Mouse (Mus musculus) heart, embryonic 15.5 days (tissue): ENCODE measurements at regions not wholly inside any gene's neighbourhood (a gene's known extent, or its start where the extent isn't known, plus 50 kb on each side); places are given as distances from the start of the nearest gene placed in this dataset.

Experiments used
- ATAC-seq: fragments of 200-750 bp; cut with Nextera tagmentation; replicated peaks from 2 replicates; pipeline ENCODE4 v1.8.0; 2017; ENCODE audit warnings: low read depth, moderate TSS enrichment; ENCODE audit not compliant: insufficient number of reproducible peaks, insufficient read depth, low FRiP score
- H3K27ac ChIP-seq: fragments of 300-500 bp; sonication (generic); 2 replicates; pipeline ENCODE4 v1.5.1; 2015; ENCODE audit warnings: mild to moderate bottlenecking, inconsistent platforms
- H3K27me3 ChIP-seq: fragments of 300-500 bp; sonication (generic); 2 replicates; pipeline ENCODE4 v1.6.1; 2015; ENCODE audit warnings: inconsistent platforms
- H3K36me3 ChIP-seq: fragments of 300-500 bp; sonication (generic); 2 replicates; pipeline ENCODE4 v1.6.1; 2015; ENCODE audit warnings: mild to moderate bottlenecking, inconsistent platforms
- H3K4me1 ChIP-seq: fragments of 300-500 bp; sonication (generic); replicated peaks from 2 replicates; pipeline ENCODE4 v1.6.1; 2015; ENCODE audit warnings: inconsistent platforms
- H3K4me2 ChIP-seq: fragments of 300-500 bp; sonication (generic); 2 replicates; pipeline ENCODE4 v1.6.1; 2015; ENCODE audit warnings: inconsistent platforms, mild to moderate bottlenecking, moderate library complexity
- H3K4me3 ChIP-seq: fragments of 300-500 bp; sonication (generic); 2 replicates; pipeline ENCODE4 v1.5.1; 2015; ENCODE audit warnings: mild to moderate bottlenecking, inconsistent platforms
- H3K9ac ChIP-seq: fragments of 300-500 bp; sonication (generic); 2 replicates; pipeline ENCODE4 v1.6.1; 2015; ENCODE audit warnings: mild to moderate bottlenecking, inconsistent platforms
- H3K9me3 ChIP-seq: fragments of 300-500 bp; sonication (generic); replicated peaks from 2 replicates; pipeline ENCODE4 v1.6.1; 2016; ENCODE audit warnings: inconsistent platforms
- WGBS: fragments of 180-500 bp; shearing (Covaris S2); methylation state at CpG from one replicate; pipeline ENCODE4 v1.1.7; 2015; ENCODE audit warnings: mixed read lengths; 5-methylcytosine and 5-hydroxymethylcytosine counted together

- Histone ChIP-seq H3K9me3 (no peaks in the 10 kb centered on the region), H3K36me3 (no peaks in the 10 kb centered on the region), H3K4me2 (no peak overlapping the region), H3K27ac (no peak overlapping the region), H3K4me3 (no peak overlapping the region), H3K27me3 (no peaks in the 10 kb centered on the region), H3K4me1 (no peaks in the 10 kb centered on the region), H3K9ac (no peak overlapping the region)
- ATAC-seq = no peak
- WGBS = 63% methylated on average over 3 of the region's 3 CpGs
Observed at GRCm38 (mm10) chr2:159607191-159607590, 726.8 kb downstream of the Gm826 start.

- Histone ChIP-seq H3K27ac (no peak overlapping the region), H3K4me3 (no peak overlapping the region), H3K4me2 (no peak overlapping the region), H3K9ac (no peak overlapping the region), H3K4me1 (no peaks in the 10 kb centered on the region), H3K9me3 (no peaks in the 10 kb centered on the region), H3K27me3 (no peaks in the 10 kb centered on the region), H3K36me3 (no peaks in the 10 kb centered on the region)
- no peak for ATAC-seq
- 64% methylated on average over 4 of the region's 4 CpGs for WGBS
Observed at GRCm38 (mm10) chr2:159610451-159610850, 723.5 kb downstream of the Gm826 start.

GRCm38 (mm10) chr2:159616685-159617084 lies 717.3 kb downstream of the Gm826 start:
- Histone ChIP-seq H3K4me1 (no peaks in the 10 kb centered on the region), H3K36me3 (no peaks in the 10 kb centered on the region), H3K27me3 (no peaks in the 10 kb centered on the region), H3K9me3 (no peaks in the 10 kb centered on the region), H3K9ac (no peak overlapping the region), H3K27ac (no peak overlapping the region), H3K4me2 (no peak overlapping the region), H3K4me3 (no peak overlapping the region)
- ATAC-seq = no peak
- 41% methylated on average over 4 of the region's 4 CpGs for WGBS

DNA sequence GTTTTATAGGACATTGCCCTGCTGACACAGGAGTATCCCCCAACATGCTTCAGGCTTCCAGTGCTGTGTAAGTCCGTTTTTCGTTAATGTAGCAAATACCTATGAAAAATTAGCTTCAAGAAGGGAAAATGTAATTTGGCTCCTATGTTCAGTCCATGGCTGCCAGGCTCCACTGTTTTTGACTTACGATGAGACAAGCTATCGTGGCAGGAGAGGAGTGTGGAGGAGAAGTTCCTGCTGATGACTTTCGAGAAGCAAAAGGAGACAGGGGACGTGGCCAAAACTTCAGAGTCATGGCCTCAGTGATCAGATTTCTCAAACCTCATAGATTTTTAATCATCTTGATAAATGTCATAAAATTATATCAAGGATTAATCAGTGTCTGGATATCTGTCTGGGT lies 712.7 kb downstream of the Gm826 start:
- Histone ChIP-seq H3K27ac (no peak overlapping the region), H3K4me3 (no peak overlapping the region), H3K4me1 (no peaks in the 10 kb centered on the region), H3K9me3 (no peaks in the 10 kb centered on the region), H3K36me3 (no peaks in the 10 kb centered on the region), H3K9ac (no peak overlapping the region), H3K27me3 (no peaks in the 10 kb centered on the region), H3K4me2 (no peak overlapping the region)
- no peak for ATAC-seq
- 79% methylated on average over 6 of the region's 6 CpGs for WGBS

DNA sequence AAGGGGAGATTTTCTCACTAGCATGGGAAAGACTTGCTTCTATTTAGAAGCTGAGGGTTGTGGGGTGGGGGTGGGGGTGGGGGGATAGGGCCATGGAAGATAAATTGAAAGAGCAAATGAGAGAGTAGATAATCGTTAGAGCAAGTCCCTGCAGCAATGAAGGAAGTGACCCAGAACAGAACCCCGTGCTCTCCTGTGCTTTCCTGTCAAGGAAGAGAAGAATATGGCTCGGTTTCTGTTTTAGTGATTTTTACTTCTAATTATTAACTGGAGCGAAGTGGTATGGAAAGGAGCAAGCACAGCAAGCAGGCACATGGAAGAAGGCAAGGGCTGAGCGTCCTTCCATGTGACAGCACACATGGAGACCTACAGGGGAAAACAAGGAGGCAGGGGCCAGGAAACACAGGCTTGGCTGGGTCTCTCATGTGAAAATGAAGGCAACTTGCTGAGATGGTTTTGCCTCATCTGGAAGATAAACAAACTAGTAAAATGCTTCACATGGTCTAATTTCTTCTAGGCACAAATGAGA lies 711.8 kb downstream of the Gm826 start:
- 61% methylated on average over 5 of the region's 5 CpGs for WGBS
- no peak overlapping the region for H3K27ac ChIP-seq
- H3K4me3 ChIP-seq = no peak overlapping the region
- H3K4me2 ChIP-seq = no peak overlapping the region
- no peaks in the 10 kb centered on the region for H3K27me3 ChIP-seq
- no peak for ATAC-seq
- H3K36me3 ChIP-seq = no peaks in the 10 kb centered on the region
- H3K9ac ChIP-seq = no peak overlapping the region
- H3K9me3 ChIP-seq = no peaks in the 10 kb centered on the region
- no peaks in the 10 kb centered on the region for H3K4me1 ChIP-seq

- H3K27me3 ChIP-seq = no peaks in the 10 kb centered on the region
- ATAC-seq = no peak
- 52% methylated on average over 1 of the region's 1 CpGs for WGBS
- H3K9ac ChIP-seq = no peak overlapping the region
- H3K4me2 ChIP-seq = no peak overlapping the region
- no peaks in the 10 kb centered on the region for H3K36me3 ChIP-seq
- no peak overlapping the region for H3K4me3 ChIP-seq
- no peaks in the 10 kb centered on the region for H3K9me3 ChIP-seq
- no peaks in the 10 kb centered on the region for H3K4me1 ChIP-seq
- H3K27ac ChIP-seq = no peak overlapping the region
Observed at GRCm38 (mm10) chr2:159625306-159625705, 708.7 kb downstream of the Gm826 start.

- no peak for ATAC-seq
- 54% methylated on average over 4 of the region's 4 CpGs for WGBS
Observed at GRCm38 (mm10) chr2:159645861-159646260, 688.1 kb downstream of the Gm826 start.

GRCm38 (mm10) chr2:159646595-159646994 lies 687.4 kb downstream of the Gm826 start:
- H3K4me1 ChIP-seq = no peaks in the 10 kb centered on the region
- H3K9me3 ChIP-seq = no peaks in the 10 kb centered on the region
- no peak for ATAC-seq
- no peaks in the 10 kb centered on the region for H3K36me3 ChIP-seq
- H3K27ac ChIP-seq = no peak overlapping the region
- H3K27me3 ChIP-seq = no peaks in the 10 kb centered on the region
- H3K4me2 ChIP-seq = no peak overlapping the region
- no peak overlapping the region for H3K9ac ChIP-seq
- 79% methylated on average over 2 of the region's 2 CpGs for WGBS
- H3K4me3 ChIP-seq = no peak overlapping the region

More at GRCm38 (mm10) chr2:159645861-159646260, 688.1 kb downstream of the Gm826 start:
- no peak overlapping the region for H3K4me2 ChIP-seq
- no peaks in the 10 kb centered on the region for H3K36me3 ChIP-seq
- no peaks in the 10 kb centered on the region for H3K27me3 ChIP-seq
- H3K4me3 ChIP-seq = no peak overlapping the region
- no peak overlapping the region for H3K27ac ChIP-seq
- no peaks in the 10 kb centered on the region for H3K4me1 ChIP-seq
- no peak overlapping the region for H3K9ac ChIP-seq
- no peaks in the 10 kb centered on the region for H3K9me3 ChIP-seq

- H3K4me1 ChIP-seq = no peaks in the 10 kb centered on the region
- no peak for ATAC-seq
- no peak overlapping the region for H3K9ac ChIP-seq
- H3K4me3 ChIP-seq = no peak overlapping the region
- no peaks in the 10 kb centered on the region for H3K9me3 ChIP-seq
- H3K27me3 ChIP-seq = no peaks in the 10 kb centered on the region
- H3K36me3 ChIP-seq = no peaks in the 10 kb centered on the region
- 67% methylated on average over 3 of the region's 3 CpGs for WGBS
- H3K27ac ChIP-seq = no peak overlapping the region
- no peak overlapping the region for H3K4me2 ChIP-seq
Observed at GRCm38 (mm10) chr2:159652243-159652642, 681.7 kb downstream of the Gm826 start.

DNA sequence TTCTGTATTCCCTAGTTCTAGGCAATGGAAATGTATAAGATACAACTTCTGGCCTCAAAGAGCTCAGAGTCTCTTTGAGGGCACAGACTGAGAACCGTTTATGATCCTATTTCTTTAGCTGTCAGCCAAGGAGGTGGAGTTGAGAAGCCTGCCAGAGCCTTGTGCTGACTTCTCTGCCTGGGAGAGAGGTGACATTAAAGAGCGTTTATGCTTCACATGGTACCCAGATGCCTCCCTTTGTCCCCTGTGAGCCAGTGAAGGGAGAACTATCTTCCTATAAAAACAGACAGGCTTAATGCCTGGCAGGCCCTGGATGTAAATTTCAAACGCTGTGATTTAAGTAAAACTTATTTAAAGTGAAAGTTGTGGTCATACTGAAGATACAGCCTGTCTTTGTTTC lies 657.1 kb downstream of the Gm826 start:
- H3K36me3 ChIP-seq = no peaks in the 10 kb centered on the region
- 19% methylated on average over 3 of the region's 3 CpGs for WGBS
- no peaks in the 10 kb centered on the region for H3K4me1 ChIP-seq
- H3K4me3 ChIP-seq = no peak overlapping the region
- no peak overlapping the region for H3K4me2 ChIP-seq
- H3K27me3 ChIP-seq = no peaks in the 10 kb centered on the region
- no peaks in the 10 kb centered on the region for H3K9me3 ChIP-seq
- no peak overlapping the region for H3K27ac ChIP-seq
- ATAC-seq = no peak
- no peak overlapping the region for H3K9ac ChIP-seq

GRCm38 (mm10) chr2:159680641-159681040 lies 653.3 kb downstream of the Gm826 start:
- H3K27ac ChIP-seq = no peak overlapping the region
- H3K36me3 ChIP-seq = no peaks in the 10 kb centered on the region
- WGBS = 80% methylated on average over 1 of the region's 1 CpGs
- no peaks in the 10 kb centered on the region for H3K27me3 ChIP-seq
- H3K4me1 ChIP-seq = no peaks in the 10 kb centered on the region
- no peak for ATAC-seq
- H3K9me3 ChIP-seq = no peaks in the 10 kb centered on the region
- H3K4me2 ChIP-seq = no peak overlapping the region
- H3K4me3 ChIP-seq = no peak overlapping the region
- H3K9ac ChIP-seq = no peak overlapping the region

- no peaks in the 10 kb centered on the region for H3K9me3 ChIP-seq
- no peak overlapping the region for H3K4me3 ChIP-seq
- no peak overlapping the region for H3K9ac ChIP-seq
- H3K4me1 ChIP-seq = no peaks in the 10 kb centered on the region
- H3K4me2 ChIP-seq = no peak overlapping the region
- 59% methylated on average over 3 of the region's 3 CpGs for WGBS
- ATAC-seq = no peak
- H3K27ac ChIP-seq = no peak overlapping the region
- no peaks in the 10 kb centered on the region for H3K36me3 ChIP-seq
- no peaks in the 10 kb centered on the region for H3K27me3 ChIP-seq
Observed at GRCm38 (mm10) chr2:159703100-159703499, 630.9 kb downstream of the Gm826 start.
